Mouse (Mus musculus) hindbrain, embryonic 14.5 days (tissue): ENCODE measurements around the gene Rgp1. TPM values are rescaled to one million over a fixed set of nuclear protein-coding genes. Genes with fewer than 3 reads are reported as not detected.
"Not testable (repeated sequence)": the region's sequence is repeated elsewhere in the genome, so short reads cannot be mapped to it uniquely, and the experiment has no call there.

Experiments used
- ATAC-seq: fragments of 200-750 bp; cut with Nextera tagmentation; 2 replicates; pipeline ENCODE4 v1.8.0; 2017; ENCODE audit warnings: moderate number of reproducible peaks, mild to moderate bottlenecking, moderate TSS enrichment, moderate library complexity; ENCODE audit not compliant: low FRiP score
- DNase-seq: peaks from one replicate; pipeline ENCODE4 v3.0.0-alpha.2; 2015; ENCODE audit warnings: low spot score
- H3K27ac ChIP-seq: fragments of 300-500 bp; sonication (generic); 2 replicates; pipeline ENCODE4 v1.5.1; 2014; ENCODE audit warnings: mild to moderate bottlenecking, moderate library complexity
- H3K27me3 ChIP-seq: fragments of 300-500 bp; sonication (generic); 2 replicates; pipeline ENCODE4 v1.6.1; 2014; ENCODE audit warnings: mild to moderate bottlenecking, low read length, mixed read lengths; ENCODE audit not compliant: control insufficient read depth, insufficient read depth
- H3K36me3 ChIP-seq: fragments of 300-500 bp; sonication (generic); replicated peaks from 2 replicates; pipeline ENCODE4 v1.6.1; 2014; ENCODE audit not compliant: control insufficient read depth, insufficient read depth
- H3K4me1 ChIP-seq: fragments of 300-500 bp; sonication (generic); replicated peaks from 2 replicates; pipeline ENCODE4 v1.6.1; 2014; ENCODE audit warnings: antibody characterized with exemption, low read length, mixed read lengths; ENCODE audit not compliant: control insufficient read depth, insufficient read depth
- H3K4me2 ChIP-seq: fragments of 300-500 bp; sonication (generic); replicated peaks from 2 replicates; pipeline ENCODE4 v1.6.1; 2014; ENCODE audit warnings: mild to moderate bottlenecking, moderate library complexity
- H3K4me3 ChIP-seq: fragments of 300-500 bp; sonication (generic); replicated peaks from 2 replicates; pipeline ENCODE4 v1.5.1; 2014; ENCODE audit warnings: mild to moderate bottlenecking, low read length
- H3K9ac ChIP-seq: fragments of 300-500 bp; sonication (generic); 2 replicates; pipeline ENCODE4 v1.6.1; 2014
- H3K9me3 ChIP-seq: fragments of 300-500 bp; sonication (generic); 2 replicates; pipeline ENCODE4 v1.6.1; 2016; ENCODE audit warnings: low read length; ENCODE audit not compliant: control insufficient read depth
- WGBS: fragments of 180-500 bp; shearing (Covaris S2); extraction: QIAGEN DNeasy Blood & Tissue Kit; methylation state at CpG from one replicate; pipeline ENCODE4 v1.1.7; 2014; 5-methylcytosine and 5-hydroxymethylcytosine counted together
- polyA plus RNA-seq: library from polyadenylated mRNA; unstranded; fragments of >200 nt; fragmentation: Nextera tagmentation; extraction: Ambion mirVana; gene quantifications from 2 replicates; pipeline ENCODE4 v1.2.1, GENCODE M21; 2014

Gene Rgp1
- polyA plus RNA-seq, 1 experiment from 2014 or later, result 25.2 TPM

DNA sequence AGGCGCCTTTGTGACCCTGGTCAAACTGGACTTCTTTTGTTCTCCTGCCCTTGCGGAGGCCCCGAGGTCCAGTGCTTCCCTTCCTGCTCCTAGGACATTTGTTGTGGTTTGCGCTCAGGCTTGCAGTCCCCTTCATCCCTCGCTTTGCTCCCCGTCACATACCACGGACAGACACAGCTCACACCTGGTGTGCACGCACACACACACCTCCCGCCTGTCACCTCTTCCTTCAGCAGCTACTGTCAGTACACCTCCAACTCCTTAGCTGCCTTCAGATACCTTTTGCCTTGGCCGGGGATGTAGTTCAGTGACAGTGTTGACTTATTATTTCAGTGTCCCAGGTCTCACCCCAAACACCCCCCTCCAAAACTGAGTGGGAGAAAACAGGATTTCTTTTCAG is 7.2 kb downstream of the Rgp1 start:
- no peaks in the 10 kb centered on the region for H3K27me3 ChIP-seq
- 51% methylated on average over 10 of the region's 10 CpGs for WGBS
- no peaks in the 10 kb centered on the region for H3K9me3 ChIP-seq
- no peaks in the 10 kb centered on the region for H3K4me1 ChIP-seq
- ATAC-seq (no peak), DNase-seq (no peak)
- H3K4me3 ChIP-seq, result no peak overlapping the region
- no peak overlapping the region for H3K27ac ChIP-seq
- no peak overlapping the region for H3K9ac ChIP-seq
- H3K36me3 ChIP-seq, result peaks cover 42% of the 10 kb centered on the region
- no peak overlapping the region for H3K4me2 ChIP-seq

DNA sequence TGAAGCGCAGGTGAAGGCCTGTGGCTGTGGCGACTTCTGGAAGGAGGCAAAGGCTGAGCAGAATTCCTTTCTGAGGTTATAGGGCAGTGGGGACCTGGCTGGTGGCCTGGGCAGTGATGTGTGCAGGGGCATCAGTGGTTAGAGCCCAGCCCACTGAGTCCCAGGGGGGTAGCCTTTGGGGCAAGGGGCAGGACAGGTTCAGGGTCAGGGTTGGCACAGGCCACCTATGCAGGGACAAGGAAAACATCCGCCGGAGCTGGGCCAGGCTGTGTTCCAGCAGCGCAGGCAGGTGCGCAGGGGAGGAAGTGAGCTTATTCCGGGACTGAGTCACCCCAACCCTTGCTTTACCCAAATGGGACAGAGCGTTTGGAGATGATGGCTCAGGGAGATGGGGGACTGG is 7.9 kb downstream of the Rgp1 start:
- WGBS, result 73% methylated on average over 8 of the region's 8 CpGs
- no peak for ATAC-seq
- no peaks in the 10 kb centered on the region for H3K4me1 ChIP-seq

DNA sequence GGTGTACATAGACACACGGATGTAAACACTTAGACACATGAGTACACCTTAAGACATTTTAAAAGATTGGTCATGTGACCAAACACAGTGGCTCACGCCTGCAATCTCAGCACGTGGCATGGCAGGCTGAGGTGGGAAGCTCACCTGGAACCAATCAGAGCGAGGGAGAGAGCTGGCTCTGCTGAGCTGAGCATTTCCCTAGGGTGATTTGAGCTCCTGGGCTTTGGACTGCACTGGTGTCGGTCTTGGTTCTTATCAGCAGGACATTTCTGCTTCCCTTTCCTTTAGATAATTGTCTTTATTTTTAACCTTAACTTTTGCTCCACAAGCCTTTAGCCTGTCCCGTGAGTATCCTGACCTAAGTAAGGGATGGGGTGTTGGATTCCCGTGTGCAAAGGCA is 9.2 kb downstream of the Rgp1 start:
- Histone ChIP-seq H3K27ac (no peak overlapping the region), H3K9me3 (no peaks in the 10 kb centered on the region), H3K4me2 (no peak overlapping the region), H3K9ac (no peak overlapping the region), H3K4me1 (no peaks in the 10 kb centered on the region), H3K27me3 (no peaks in the 10 kb centered on the region), H3K4me3 (no peak overlapping the region), H3K36me3 (peaks cover 22% of the 10 kb centered on the region)
- 64% methylated on average over 7 of the region's 7 CpGs for WGBS
- DNase-seq, result no peak
- ATAC-seq, result no peak

More for the DNA sequence above, 7.9 kb downstream of the Rgp1 start:
- no peaks in the 10 kb centered on the region for H3K9me3 ChIP-seq
- no peaks in the 10 kb centered on the region for H3K27me3 ChIP-seq
- peaks cover 35% of the 10 kb centered on the region for H3K36me3 ChIP-seq
- H3K9ac ChIP-seq, result no peak overlapping the region
- DNase-seq, result no peak
- H3K4me2 ChIP-seq, result no peak overlapping the region
- no peak overlapping the region for H3K4me3 ChIP-seq
- no peak overlapping the region for H3K27ac ChIP-seq

DNA sequence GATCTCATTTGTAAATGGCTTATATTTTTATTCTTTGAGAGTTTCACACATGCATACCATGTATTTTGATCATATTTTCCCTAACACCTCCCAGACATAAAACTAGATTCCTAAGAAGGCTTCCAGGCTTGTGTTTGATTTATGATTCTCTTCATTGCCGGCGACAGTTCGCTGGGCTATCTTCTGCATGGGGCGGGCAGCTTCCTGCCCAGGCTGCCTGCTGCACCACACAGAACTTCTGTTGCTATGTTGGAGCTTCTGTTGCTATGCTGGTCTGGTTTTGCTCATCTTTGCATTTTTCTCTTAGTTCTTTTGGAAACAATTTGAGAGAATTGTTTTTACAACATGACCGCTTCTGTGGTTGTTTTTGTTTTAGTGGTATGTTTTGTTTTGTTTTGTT is 13.0 kb downstream of the Rgp1 start:
- Histone ChIP-seq H3K36me3 (no peaks in the 10 kb centered on the region), H3K4me3 (no peak overlapping the region), H3K9ac (no peak overlapping the region), H3K27me3 (no peaks in the 10 kb centered on the region), H3K4me1 (no peaks in the 10 kb centered on the region), H3K27ac (no peak overlapping the region), H3K9me3 (no peaks in the 10 kb centered on the region), H3K4me2 (no peak overlapping the region)
- ATAC-seq (no peak), DNase-seq (no peak)
- 81% methylated on average over 5 of the region's 5 CpGs for WGBS

DNA sequence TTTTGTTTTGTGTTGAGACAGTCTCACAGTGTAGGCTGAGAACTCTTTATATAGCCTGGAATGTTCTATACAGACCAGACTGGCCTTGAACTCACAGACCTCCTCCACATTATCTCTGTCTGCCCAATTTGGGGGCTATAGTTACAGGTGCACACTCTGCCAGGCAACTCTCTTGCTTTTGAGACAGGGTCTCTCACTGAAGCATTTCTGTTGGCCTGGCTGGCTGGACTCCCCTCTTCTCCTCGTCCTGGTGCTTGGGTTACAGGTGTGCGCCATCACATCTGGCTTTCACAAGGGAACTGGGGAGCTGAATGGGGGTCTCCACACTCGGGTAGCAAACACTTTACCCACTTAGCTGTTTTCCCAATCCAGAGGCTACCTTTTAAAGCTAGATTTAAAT is 13.4 kb downstream of the Rgp1 start:
- DNase-seq (no peak), ATAC-seq (no peak)
- Histone ChIP-seq H3K36me3 (no peaks in the 10 kb centered on the region), H3K4me2 (no peak overlapping the region), H3K27me3 (no peaks in the 10 kb centered on the region), H3K9ac (no peak overlapping the region), H3K9me3 (no peaks in the 10 kb centered on the region), H3K27ac (no peak overlapping the region), H3K4me3 (no peak overlapping the region), H3K4me1 (no peaks in the 10 kb centered on the region)
- WGBS, result 69% methylated on average over 3 of the region's 3 CpGs

DNA sequence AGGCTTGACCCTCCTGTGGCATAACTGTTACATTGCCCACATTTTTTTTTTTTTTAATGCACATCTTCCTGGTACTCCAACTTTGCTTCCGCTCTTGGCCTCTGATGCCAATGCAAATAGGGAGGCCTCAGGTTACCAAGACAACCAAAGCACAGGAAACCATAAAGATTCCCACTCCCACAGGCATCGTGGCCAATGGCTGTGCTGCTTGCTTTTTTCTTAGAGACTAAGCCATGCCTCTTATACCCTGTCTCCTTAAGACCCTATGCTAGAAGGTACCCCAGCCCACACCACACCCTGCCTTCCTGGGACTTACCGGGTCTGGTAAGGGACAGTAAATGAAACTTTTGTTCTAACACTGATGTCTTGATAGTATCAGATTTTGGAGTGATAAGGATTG is 14.9 kb downstream of the Rgp1 start:
- Histone ChIP-seq H3K4me3 (no peak overlapping the region), H3K9ac (no peak overlapping the region), H3K4me1 (no peaks in the 10 kb centered on the region), H3K27me3 (no peaks in the 10 kb centered on the region), H3K27ac (no peak overlapping the region), H3K36me3 (no peaks in the 10 kb centered on the region), H3K9me3 (no peaks in the 10 kb centered on the region), H3K4me2 (no peak overlapping the region)
- WGBS, result 65% methylated on average over 3 of the region's 3 CpGs
- ATAC-seq, result no peak
- DNase-seq, result no peak

DNA sequence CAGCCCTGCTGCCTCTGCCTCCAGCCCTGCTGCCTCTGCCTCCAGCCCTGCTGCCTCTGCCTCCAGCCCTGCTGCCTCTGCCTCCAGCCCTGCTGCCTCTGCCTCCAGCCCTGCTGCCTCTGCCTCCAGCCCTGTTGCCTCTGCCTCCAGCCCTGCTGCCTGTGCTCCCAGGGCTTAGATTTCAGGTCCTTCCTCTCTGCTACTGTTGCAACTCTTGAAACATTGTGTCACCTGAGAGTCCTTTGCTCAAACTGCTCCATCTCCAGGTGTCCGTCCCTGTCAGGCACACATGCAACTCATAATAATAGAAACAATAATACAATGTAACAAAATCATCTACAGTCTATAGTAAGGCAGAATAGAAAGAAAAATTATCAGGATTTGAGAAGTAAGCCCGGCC is 18.1 kb downstream of the Rgp1 start:
- DNase-seq, H3K4me1 ChIP-seq, H3K27ac ChIP-seq, H3K4me3 ChIP-seq, H3K4me2 ChIP-seq, H3K36me3 ChIP-seq, ATAC-seq, H3K27me3 ChIP-seq, H3K9ac ChIP-seq, H3K9me3 ChIP-seq: not testable (repeated sequence)
- 91% methylated on average over 2 of the region's 2 CpGs for WGBS

DNA sequence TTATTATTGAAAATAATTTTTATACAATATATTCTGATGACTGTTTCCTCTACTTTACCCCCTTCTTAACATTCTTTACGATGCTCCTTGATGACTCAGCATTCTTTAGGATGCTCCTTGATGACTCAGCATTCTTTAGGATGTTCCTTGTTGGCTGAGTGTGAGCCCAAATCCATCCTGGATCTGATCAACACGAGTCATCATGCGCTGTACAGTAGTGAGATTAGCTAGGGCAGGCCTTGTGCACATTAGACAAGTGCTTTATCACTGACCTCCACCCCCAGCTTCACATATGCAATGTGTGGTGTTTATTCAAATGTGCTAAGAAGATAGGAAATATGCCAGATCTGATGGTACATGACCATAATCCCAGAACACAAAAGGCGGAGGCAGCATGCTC is 19.7 kb downstream of the Rgp1 start:
- Histone ChIP-seq H3K36me3 (no peaks in the 10 kb centered on the region), H3K4me3 (no peak overlapping the region), H3K27me3 (no peaks in the 10 kb centered on the region), H3K9me3 (no peaks in the 10 kb centered on the region), H3K4me2 (no peak overlapping the region), H3K4me1 (no peaks in the 10 kb centered on the region), H3K27ac (no peak overlapping the region), H3K9ac (no peak overlapping the region)
- DNase-seq, result no peak
- WGBS, result 87% methylated on average over 4 of the region's 4 CpGs
- no peak for ATAC-seq

DNA sequence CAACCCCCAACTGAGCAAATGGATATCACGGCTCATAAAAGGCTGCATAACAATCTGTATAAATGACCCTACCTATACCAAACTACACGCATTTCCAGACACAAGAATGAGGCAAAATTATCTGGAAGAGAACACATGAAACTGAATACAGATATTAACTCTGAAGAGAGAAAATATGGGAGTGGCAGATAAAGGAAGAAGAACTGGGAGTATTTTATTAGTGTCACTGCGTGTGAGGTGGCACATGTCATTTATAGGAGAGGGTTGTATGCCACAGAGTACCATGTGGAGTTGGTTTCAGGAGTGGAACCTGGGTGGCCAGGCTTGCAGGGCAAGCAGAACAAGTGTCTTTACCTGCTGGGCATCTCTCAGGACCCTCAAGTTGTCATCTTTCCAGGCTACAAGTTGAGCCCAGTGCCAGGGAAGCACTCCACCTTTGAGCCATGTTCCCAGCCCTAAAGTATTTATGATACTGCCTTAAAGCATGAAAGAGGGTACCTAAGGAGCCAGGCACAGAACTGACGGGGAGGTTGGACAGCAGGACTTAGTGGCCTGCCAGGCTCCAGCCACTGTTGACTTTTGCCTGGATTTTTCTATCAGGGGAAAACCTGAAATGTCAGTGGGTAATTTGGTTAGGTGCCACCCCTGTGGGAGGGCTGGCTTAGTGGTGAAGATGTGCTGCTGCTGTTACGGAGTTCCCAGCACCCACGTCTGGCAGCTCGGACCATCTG is 20.3 kb downstream of the Rgp1 start:
- no peak for ATAC-seq
- Histone ChIP-seq H3K27me3 (no peaks in the 10 kb centered on the region), H3K36me3 (no peaks in the 10 kb centered on the region), H3K9me3 (no peaks in the 10 kb centered on the region), H3K9ac (no peak overlapping the region), H3K27ac (no peak overlapping the region), H3K4me2 (no peak overlapping the region), H3K4me1 (no peaks in the 10 kb centered on the region), H3K4me3 (no peak overlapping the region)
- no peak for DNase-seq
- WGBS, result 90% methylated on average over 7 of the region's 7 CpGs
